9 mouse cellular contexts compared by ENCODE assay signal in the genomic region with DNA sequence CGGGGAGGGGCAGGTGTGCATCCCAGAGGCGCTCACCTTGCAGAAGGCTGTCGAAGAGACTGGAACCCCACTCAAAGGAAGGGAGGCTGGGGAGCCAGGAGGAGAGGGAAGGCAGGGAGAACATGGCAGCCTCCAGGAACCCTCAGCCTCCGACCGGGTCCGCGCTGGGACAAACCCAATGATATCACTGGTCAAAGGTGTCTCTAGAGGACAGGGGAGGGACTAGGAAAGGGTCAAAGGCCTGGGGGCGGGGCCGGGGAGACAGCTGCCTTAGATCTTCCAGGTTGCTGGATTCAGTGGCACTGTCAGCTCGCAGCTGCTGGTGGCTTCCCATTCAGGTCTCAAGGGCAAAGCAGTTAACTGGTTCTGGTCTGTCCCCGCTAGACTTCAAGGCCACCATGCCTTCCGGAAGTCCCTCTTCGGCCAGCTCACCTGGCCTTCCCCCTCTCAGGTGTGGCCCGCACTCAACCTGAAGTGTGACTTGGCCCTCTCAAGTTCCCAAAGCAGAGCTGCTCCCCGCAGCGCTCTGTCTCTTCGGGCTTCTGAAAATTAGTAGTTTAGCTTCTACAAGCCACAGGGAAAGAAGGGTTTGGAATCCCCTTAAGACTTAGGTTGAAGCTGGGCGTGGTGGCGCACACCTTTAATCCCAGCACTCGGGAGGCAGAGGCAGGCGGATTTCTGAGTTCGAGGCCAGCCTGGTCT. TPM values are rescaled to one million over a fixed set of nuclear protein-coding genes. Genes with fewer than 3 reads are reported as not detected.
DNase-seq lines count a peak whose midpoint lies in the region; ATAC-seq lines count a peak whose summit lies in the region.
"Had no signal": no experiment of that assay in that cellular context is flagged by ENCODE, and none has a peak within 500 bp of the region (broad histone marks: within the 10 kb centered on the region; RNA-seq: fewer than 3 reads in every experiment).

No protein-coding gene starts in this region.

- H3K9me3 ChIP-seq in heart, embryonic 14.5 days (ENCODE audit: control insufficient read depth, low read length) = no peaks in the 10 kb centered on the region
- no peaks in the 10 kb centered on the region for H3K9me3 ChIP-seq in forebrain, embryonic 14.5 days (replicated peaks; ENCODE audit: control insufficient read depth, low read length)
- H3K9me3 ChIP-seq in kidney, embryonic 16.5 days (ENCODE audit: low read length) = no peaks in the 10 kb centered on the region

- H3K4me1 ChIP-seq in heart, embryonic 14.5 days (ENCODE audit: control insufficient read depth in 2 of 2, insufficient read depth in 2 of 2, low read length in 2 of 2) = peaks cover 9 to 13% of the 10 kb centered on the region in 2 experiments
- H3K4me1 ChIP-seq in forebrain, embryonic 14.5 days (ENCODE audit: control insufficient read depth, insufficient read depth, low read length) = peaks cover 4% of the 10 kb centered on the region; the same call in 1 of the 2 replicates
- H3K4me1 ChIP-seq in kidney, embryonic 16.5 days (ENCODE audit: insufficient read depth, low read length) = peaks cover 17% of the 10 kb centered on the region

- peak overlapping the region; percentile 31 to 32 for H3K4me3 ChIP-seq in heart, embryonic 14.5 days (ENCODE audit: control insufficient read depth in 1 of 2, insufficient read depth in 1 of 2, low read depth in 1 of 2, low read length in 2 of 2)
- H3K4me3 ChIP-seq in forebrain, embryonic 14.5 days (ENCODE audit: low read depth, low read length) = no peak overlapping the region
- H3K4me3 ChIP-seq in kidney, embryonic 16.5 days (ENCODE audit: low read length) = peak overlapping the region; percentile 43

- ATAC-seq in heart, embryonic 14.5 days (ENCODE audit: insufficient number of reproducible peaks, insufficient read depth, low FRiP score, low read depth) = no peak
- 0 out of 2 replicates have a peak, but pooled peaks have one; percentile 15 for ATAC-seq in forebrain, embryonic 14.5 days
- peak; percentile 47 for ATAC-seq in kidney, embryonic 16.5 days (ENCODE audit: low FRiP score, low TSS enrichment)

- DNase-seq in heart, adult 8-10 months (ENCODE audit: low spot score) = no peak
- no peak for DNase-seq in forebrain, embryonic 14.5 days (ENCODE audit: low spot score)
- peak; percentile 29 for DNase-seq in lung, postnatal 25 days (ENCODE audit: low spot score)
- DNase-seq in yolk sac, embryonic 10.5 days (ENCODE audit: low spot score) = peak; percentile 88
- DNase-seq in gastrocnemius, postnatal 36 days = no peak
- no peak for DNase-seq in urinary bladder, adult 2 months (ENCODE audit: low spot score)

- 12% methylated on average over 20 of the region's 22 CpGs for WGBS in heart, embryonic 14.5 days
- 16% methylated on average over 21 of the region's 22 CpGs for WGBS in forebrain, embryonic 14.5 days
- 12% methylated on average over 22 of the region's 22 CpGs for WGBS in kidney, embryonic 16.5 days

- H3K9ac ChIP-seq in heart, embryonic 14.5 days (ENCODE audit: low read length) = peak overlapping the region; percentile 59
- H3K9ac ChIP-seq in forebrain, embryonic 14.5 days (ENCODE audit: low read length) = no peak overlapping the region; the same call in 1 of the 2 replicates
- H3K9ac ChIP-seq in kidney, embryonic 16.5 days (replicated peaks; ENCODE audit: low read length) = peak overlapping the region; percentile 66

- H3K4me2 ChIP-seq in heart, embryonic 14.5 days (ENCODE audit: low read length) = peak overlapping the region; percentile 72
- peak overlapping the region; percentile 43 for H3K4me2 ChIP-seq in forebrain, embryonic 14.5 days (ENCODE audit: low read length)
- H3K4me2 ChIP-seq in kidney, embryonic 16.5 days (replicated peaks; ENCODE audit: low read depth, low read length) = peak overlapping the region; percentile 61

- no peaks in the 10 kb centered on the region for H3K36me3 ChIP-seq in heart, embryonic 14.5 days (ENCODE audit: control insufficient read depth, insufficient read depth, low read length)
- no peaks in the 10 kb centered on the region for H3K36me3 ChIP-seq in forebrain, embryonic 14.5 days (ENCODE audit: control insufficient read depth, insufficient read depth, low read length)
- H3K36me3 ChIP-seq in kidney, embryonic 16.5 days (ENCODE audit: insufficient read depth, low read length) = no peaks in the 10 kb centered on the region

- intact Hi-C loops in gastrocnemius, postnatal 36 days (cut with DNase I) = loop anchor here (5.0 kb wide), 2 partner anchors 234 to 339 kb away; no protein-coding TSS in a partner anchor

- H3K27ac ChIP-seq in heart, embryonic 14.5 days (replicated peaks in 1 of 2; ENCODE audit: control insufficient read depth in 1 of 2, insufficient read depth in 1 of 2, low read depth in 2 of 2, low read length in 2 of 2) = no peak overlapping the region
- H3K27ac ChIP-seq in forebrain, embryonic 14.5 days (ENCODE audit: low read depth, low read length) = no peak overlapping the region
- no peak overlapping the region for H3K27ac ChIP-seq in kidney, embryonic 16.5 days (ENCODE audit: low read length)

- no peaks in the 10 kb centered on the region for H3K27me3 ChIP-seq in heart, embryonic 14.5 days (ENCODE audit: control insufficient read depth, insufficient read depth, low read length)
- no peaks in the 10 kb centered on the region for H3K27me3 ChIP-seq in forebrain, embryonic 14.5 days (replicated peaks; ENCODE audit: control insufficient read depth, insufficient read depth, low read length)
- no peaks in the 10 kb centered on the region for H3K27me3 ChIP-seq in kidney, embryonic 16.5 days (ENCODE audit: insufficient read depth, low read length)

RNA-seq across cellular contexts. Expression of a gene that starts 0.4 kb away (rescaled TPM):
- polyA plus RNA-seq in heart, embryonic 14.5 days (2014; fragmentation: Nextera tagmentation; extraction: Ambion mirVana) = 0.19 and 0.43 TPM in 2 replicates
- total RNA-seq in heart, adult 8-10 months (2022) = 10 to 100 TPM; 15.0 to 19.3 (median 16.5) TPM
- polyA plus RNA-seq in forebrain, embryonic 14.5 days (2014; fragmentation: Nextera tagmentation; extraction: Ambion mirVana) = 0.12 TPM in 1 of 2 replicates, not detected in the other
- 4.3 and 5.4 TPM in 2 replicates for polyA plus RNA-seq in kidney, embryonic 16.5 days (2015; fragmentation: Nextera tagmentation; extraction: Ambion mirVana)
- 1 to 10 TPM in 1 of 2 experiments, under 1 TPM in 1; 0.62 to 1.4 TPM for total RNA-seq in gastrocnemius, postnatal 36 days (2021)
- polyA plus RNA-seq in urinary bladder, adult 2 months (2012; rRNA removed) = 0.87 and 0.94 TPM in 2 replicates
- total RNA-seq: neutrophil, adult 5-6 weeks had no signal

RNA-seq across cellular contexts. Expression of a gene that starts 5.6 kb away (rescaled TPM):
- polyA plus RNA-seq in heart, embryonic 14.5 days (2014; fragmentation: Nextera tagmentation; extraction: Ambion mirVana) = 0.09 and 0.19 TPM in 2 replicates
- 100 to 1,000 TPM; 124 to 157 (median 144) TPM for total RNA-seq in heart, adult 8-10 months (2022)
- polyA plus RNA-seq in forebrain, embryonic 14.5 days (2014; fragmentation: Nextera tagmentation; extraction: Ambion mirVana) = 0.07 TPM in 1 of 2 replicates, not detected in the other
- polyA plus RNA-seq in kidney, embryonic 16.5 days (2015; fragmentation: Nextera tagmentation; extraction: Ambion mirVana) = 0.54 and 0.69 TPM in 2 replicates
- 10 to 100 TPM; 10.3 to 26.0 TPM for total RNA-seq in gastrocnemius, postnatal 36 days (2021)
- polyA plus RNA-seq in urinary bladder, adult 2 months (2012; rRNA removed) = 0.10 and 0.14 TPM in 2 replicates

RNA-seq across cellular contexts. Expression of a gene that starts 12.1 kb away (rescaled TPM):
- 45.2 and 45.7 TPM in 2 replicates for polyA plus RNA-seq in heart, embryonic 14.5 days (2014; fragmentation: Nextera tagmentation; extraction: Ambion mirVana)
- 100 to 1,000 TPM; 221 to 281 (median 251) TPM for total RNA-seq in heart, adult 8-10 months (2022)
- polyA plus RNA-seq in forebrain, embryonic 14.5 days (2014; fragmentation: Nextera tagmentation; extraction: Ambion mirVana) = 15.1 and 19.7 TPM in 2 replicates
- polyA plus RNA-seq in kidney, embryonic 16.5 days (2015; fragmentation: Nextera tagmentation; extraction: Ambion mirVana) = 76.4 and 85.2 TPM in 2 replicates
- total RNA-seq in gastrocnemius, postnatal 36 days (2021) = under 1 TPM; 0.64 to 0.84 TPM
- polyA plus RNA-seq in urinary bladder, adult 2 months (2012; rRNA removed) = 95.1 and 129 TPM in 2 replicates

RNA-seq across cellular contexts. Expression of a gene that starts 46.7 kb away (rescaled TPM):
- polyA plus RNA-seq in heart, embryonic 14.5 days (2014; fragmentation: Nextera tagmentation; extraction: Ambion mirVana) = 6.6 and 7.8 TPM in 2 replicates
- 100 to 1,000 TPM; 113 to 133 (median 117) TPM for total RNA-seq in heart, adult 8-10 months (2022)
- polyA plus RNA-seq in forebrain, embryonic 14.5 days (2014; fragmentation: Nextera tagmentation; extraction: Ambion mirVana) = 3.6 and 3.9 TPM in 2 replicates
- polyA plus RNA-seq in kidney, embryonic 16.5 days (2015; fragmentation: Nextera tagmentation; extraction: Ambion mirVana) = 6.4 TPM in 2 replicates
- total RNA-seq in gastrocnemius, postnatal 36 days (2021) = 10 to 100 TPM; 23.6 to 30.5 TPM
- polyA plus RNA-seq in urinary bladder, adult 2 months (2012; rRNA removed) = 31.5 and 32.0 TPM in 2 replicates

Comparison
In these comparisons a context has a peak if more than half of its experiments do, and no peak if none do; other contexts are left out.
1. DNase-seq: peak in lung, postnatal 25 days (single experiment) and yolk sac, embryonic 10.5 days (single experiment); none in heart, adult 8-10 months (single experiment), forebrain, embryonic 14.5 days (single experiment), gastrocnemius, postnatal 36 days (0 of 2) and urinary bladder, adult 2 months (single experiment).
2. Peak in every context shown above with its lines, with median percentiles within 50 percentile points of each other: H3K4me2 ChIP-seq.